ENCODE assay signal across 17 mouse cellular contexts in the genomic region with DNA sequence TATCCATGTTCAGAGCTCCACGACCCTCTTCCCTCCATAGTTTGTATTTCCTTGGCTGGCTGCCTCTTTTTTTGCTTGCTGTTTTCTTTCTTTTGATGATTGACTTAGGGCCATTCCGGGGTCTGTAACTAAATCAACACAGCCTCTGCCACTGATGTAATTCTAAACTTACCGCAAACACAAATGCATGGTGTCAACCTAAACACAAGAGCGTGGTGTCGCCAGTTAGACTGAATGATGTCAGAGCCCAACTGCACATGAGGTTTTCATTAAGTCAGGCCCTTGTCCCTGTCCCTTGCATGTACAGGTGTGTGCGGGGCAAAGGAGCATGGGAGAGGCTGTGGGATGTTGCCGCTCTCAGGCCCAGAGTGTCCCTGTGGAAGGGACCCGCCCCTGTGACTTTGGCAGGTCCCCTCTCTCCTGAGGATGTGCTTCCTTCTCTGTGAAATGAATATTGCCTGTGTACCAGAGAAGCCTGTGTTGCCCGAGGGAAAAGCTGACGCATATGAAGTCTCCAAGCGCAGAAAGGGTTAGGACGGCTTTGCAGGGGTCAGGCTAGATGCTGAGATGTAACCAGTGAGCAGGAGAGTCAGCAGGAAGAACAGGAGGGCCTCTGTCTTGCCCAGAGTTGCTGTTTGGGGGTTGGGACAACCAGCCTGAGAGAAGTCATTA. TPM values are rescaled to one million over a fixed set of nuclear protein-coding genes. Genes with fewer than 3 reads are reported as not detected.
DNase-seq lines count a peak whose midpoint lies in the region; ATAC-seq and TF ChIP-seq lines count a peak whose summit lies in the region.
"Had no signal": no experiment of that assay in that cellular context is flagged by ENCODE, and none has a peak within 500 bp of the region (broad histone marks: within the 10 kb centered on the region; RNA-seq: fewer than 3 reads in every experiment).

No protein-coding gene starts in this region.

- WGBS in kidney, embryonic 16.5 days, result 18% methylated on average over 12 of the region's 12 CpGs

- H3K36me3 ChIP-seq in kidney, embryonic 16.5 days (ENCODE audit: insufficient read depth, low read length), result no peaks in the 10 kb centered on the region
- H3K36me3 ChIP-seq: stomach, embryonic 15.5 days had no signal

- H3K9me3 ChIP-seq in kidney, embryonic 16.5 days (ENCODE audit: low read length), result no peaks in the 10 kb centered on the region
- H3K9me3 ChIP-seq: forebrain, embryonic 13.5 days; stomach, embryonic 15.5 days had no signal

- peak overlapping the region; percentile 19; the same call in 1 of the 2 replicates for H3K4me2 ChIP-seq in kidney, embryonic 16.5 days (replicated peaks; ENCODE audit: low read depth, low read length)
- H3K4me2 ChIP-seq: forebrain, embryonic 13.5 days; stomach, embryonic 15.5 days had no signal

- H3K4me3 ChIP-seq in kidney, embryonic 16.5 days (ENCODE audit: low read length), result no peak overlapping the region
- H3K4me3 ChIP-seq: forebrain, embryonic 13.5 days; stomach, embryonic 15.5 days had no signal

- no peak for TF ChIP-seq CTCF in brain, embryonic 14.5 days (IDR thresholded peaks at IDR 0.05; ENCODE audit: borderline replicate concordance, extremely low read depth, insufficient read depth, insufficient read length)

- TF ChIP-seq POLR2A in brain, embryonic 14.5 days (IDR thresholded peaks at IDR 0.05; ENCODE audit: borderline replicate concordance, extremely low read depth, insufficient read depth, insufficient read length, poor library complexity, severe bottlenecking), result no peak

- H3K4me1 ChIP-seq in kidney, embryonic 16.5 days (ENCODE audit: insufficient read depth, low read length), result peaks cover 18% of the 10 kb centered on the region

- H3K27me3 ChIP-seq in kidney, embryonic 16.5 days (ENCODE audit: insufficient read depth, low read length), result 0 out of 2 replicates have a peak, but pooled peaks cover 2% of the 10 kb centered on the region
- H3K27me3 ChIP-seq: forebrain, embryonic 13.5 days; stomach, embryonic 15.5 days had no signal

- peak; percentile 44; the same call in 1 of the 2 replicates for ATAC-seq in kidney, embryonic 16.5 days (ENCODE audit: low FRiP score, low TSS enrichment)
- ATAC-seq: CD4-positive, CD25-positive, alpha-beta regulatory T cell, adult 4 months; forebrain, embryonic 13.5 days; liver, postnatal 0 days had no signal

- no peak for DNase-seq in kidney, postnatal 25 days
- peak; percentile 23 for DNase-seq in brain, embryonic 14.5 days (ENCODE audit: low read depth)
- DNase-seq in embryo, embryonic 10.5 days (ENCODE audit: low spot score), result peak; percentile 54
- peak; percentile 36 for DNase-seq in forelimb bud, embryonic 11.5 days (ENCODE audit: low read depth, low spot score)
- no peak for DNase-seq in adrenal gland, postnatal 10 days
- DNase-seq in adrenal gland, postnatal 4 days (ENCODE audit: low spot score in 2 of 2), result no peak
- no peak for DNase-seq in liver
- DNase-seq: adrenal gland, postnatal 14 days; cerebellum, adult 9-11 months; kidney, postnatal 14 days; liver, postnatal 0 days; thymus, postnatal 25 days had no signal

- H3K27ac ChIP-seq in kidney, embryonic 16.5 days (ENCODE audit: low read length), result no peak overlapping the region
- H3K27ac ChIP-seq: forebrain, embryonic 13.5 days; stomach, embryonic 15.5 days had no signal

- H3K9ac ChIP-seq in kidney, embryonic 16.5 days (replicated peaks; ENCODE audit: low read length), result no peak overlapping the region
- H3K9ac ChIP-seq: forebrain, embryonic 13.5 days; liver, postnatal 0 days; stomach, embryonic 15.5 days had no signal

RNA-seq across cellular contexts. Expression of a gene that starts 46.8 kb away (rescaled TPM):
- polyA plus RNA-seq in kidney, embryonic 16.5 days (2015; fragmentation: Nextera tagmentation; extraction: Ambion mirVana), result 7.9 TPM in 2 replicates
- 20.9 and 30.1 TPM in 2 replicates for polyA plus RNA-seq in brain, embryonic 14.5 days (2012; rRNA removed)
- 10 to 100 TPM; 42.8 to 48.5 TPM for total RNA-seq in adrenal gland, postnatal 10 days (2021)
- total RNA-seq in adrenal gland, postnatal 4 days (2021), result 10 to 100 TPM; 43.6 to 50.6 TPM
- total RNA-seq: MEL had no signal

Comparison
In these comparisons a context has a peak if more than half of its experiments do, and no peak if none do; other contexts are left out.
1. DNase-seq: peak in brain, embryonic 14.5 days (single experiment), embryo, embryonic 10.5 days (single experiment) and forelimb bud, embryonic 11.5 days (single experiment); none in kidney, postnatal 25 days (0 of 2), adrenal gland, postnatal 10 days (single experiment), adrenal gland, postnatal 4 days (0 of 2) and liver (single experiment).